Mouse (Mus musculus) ES-Bruce4 (cell line): ENCODE data around the gene Pnpla2. TPM values are rescaled to one million over a fixed set of nuclear protein-coding genes. Genes with fewer than 3 reads are reported as not detected.

ENCODE experiments used
- H3K27ac ChIP-seq: 2 replicates; pipeline ENCODE4 v1.5.1; 2012; ENCODE audit warnings: low read length, inconsistent platforms; ENCODE audit not compliant: insufficient read depth
- H3K27me3 ChIP-seq: 2 replicates; pipeline ENCODE4 v1.6.1; 2012; ENCODE audit warnings: mild to moderate bottlenecking, low read length, inconsistent platforms; ENCODE audit not compliant: control insufficient read depth, poor library complexity, insufficient read depth, severe bottlenecking
- H3K36me3 ChIP-seq: 2 replicates; pipeline ENCODE4 v1.6.1; 2012; ENCODE audit warnings: inconsistent platforms, mild to moderate bottlenecking, low read length, moderate library complexity; ENCODE audit not compliant: control insufficient read depth, poor library complexity, insufficient read depth, severe bottlenecking
- H3K4me1 ChIP-seq: one replicate; pipeline ENCODE4 v1.8.1; 2011; ENCODE audit warnings: low read length; ENCODE audit not compliant: control insufficient read depth, insufficient read depth
- H3K4me3 ChIP-seq: 2 replicates; pipeline ENCODE4 v1.5.1; 2011; ENCODE audit warnings: low read depth, mild to moderate bottlenecking, low read length
- H3K9ac ChIP-seq: 2 replicates; pipeline ENCODE4 v1.6.1; 2012; ENCODE audit warnings: low read depth, mild to moderate bottlenecking, inconsistent platforms; ENCODE audit not compliant: poor library complexity, severe bottlenecking
- H3K9me3 ChIP-seq: replicated peaks from 2 replicates; pipeline ENCODE4 v1.6.1; 2012; ENCODE audit warnings: mild to moderate bottlenecking, low read length, inconsistent platforms; ENCODE audit not compliant: control insufficient read depth, poor library complexity, insufficient read depth, severe bottlenecking
- CTCF ChIP-seq: IDR thresholded peaks from one replicate; pipeline ENCODE4 v1.8.1; 2011; ENCODE audit warnings: low read depth, low read length
- EP300 ChIP-seq: IDR thresholded peaks from 2 replicates; pipeline ENCODE4 v1.6.1; 2011; ENCODE audit warnings: low read depth, low read length; ENCODE audit not compliant: insufficient read depth
- POLR2A ChIP-seq: IDR thresholded peaks from one replicate; pipeline ENCODE4 v1.8.1; 2011; ENCODE audit warnings: low read length; ENCODE audit not compliant: insufficient read depth
- polyA plus RNA-seq: library from polyadenylated mRNA; stranded (reverse); fragments of >200 nt; gene quantifications from 2 replicates; pipeline ENCODE4 v1.2.4, GENCODE M21; 2011; ENCODE audit warnings: low read depth; ENCODE audit not compliant: missing spikeins, insufficient read depth, insufficient read length

Gene Pnpla2
- polyA plus RNA-seq, 1 experiment: 33.3 TPM

- H3K36me3 ChIP-seq: peaks cover 22% of the 10 kb centered on the region
- H3K9ac ChIP-seq: peak overlapping the region; percentile 77
- H3K4me1 ChIP-seq: peaks cover 5% of the 10 kb centered on the region
- no peaks in the 10 kb centered on the region for H3K27me3 ChIP-seq
- peak overlapping the region; percentile 88 for H3K4me3 ChIP-seq
- no peak for TF ChIP-seq POLR2A
- TF ChIP-seq EP300: no peak
- no peaks in the 10 kb centered on the region for H3K9me3 ChIP-seq
- H3K27ac ChIP-seq: peak overlapping the region; percentile 68
These were observed 13.1 kb downstream of the Pnpla2 start for GRCm38 (mm10) chr7:141468164-141468521.

DNA sequence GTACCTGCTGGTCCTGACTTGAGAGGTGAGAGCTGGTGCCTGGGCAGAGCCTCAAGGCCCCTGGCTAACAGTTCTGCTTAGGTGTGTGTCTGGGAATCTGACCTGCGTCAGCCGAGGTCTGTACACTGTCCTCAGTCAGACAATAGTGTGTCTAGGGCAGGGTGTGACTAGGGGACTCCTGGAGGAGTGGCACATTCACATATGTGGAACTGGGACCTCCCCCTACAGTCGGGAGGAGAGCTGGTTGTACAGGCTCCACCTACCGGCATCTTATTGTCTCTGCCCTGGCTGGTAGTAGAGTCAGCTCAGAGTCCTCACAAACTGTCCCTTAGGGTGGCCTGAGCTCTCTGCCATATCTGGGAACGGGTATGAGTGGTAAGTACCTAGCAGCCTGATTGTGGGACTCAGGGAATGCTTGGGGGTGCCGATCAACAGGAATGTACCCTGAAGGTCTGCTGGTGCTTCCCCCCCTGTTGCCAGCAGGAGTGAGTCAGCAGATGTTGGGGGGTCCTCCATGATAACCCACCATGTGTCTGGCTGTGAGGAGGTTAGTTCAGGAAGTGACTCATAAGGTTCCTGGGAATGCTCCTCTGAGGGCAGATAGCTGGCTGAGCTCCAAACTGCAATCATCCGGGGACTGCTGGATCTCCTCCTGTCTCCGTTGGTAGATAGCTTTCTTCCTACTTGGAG, 13.7 kb downstream of the Pnpla2 start:
- peak overlapping the region; percentile 77 for H3K9ac ChIP-seq
- peaks cover 5% of the 10 kb centered on the region for H3K4me1 ChIP-seq
- peak overlapping the region; percentile 68 for H3K27ac ChIP-seq
- H3K4me3 ChIP-seq: peak overlapping the region; percentile 88
- H3K27me3 ChIP-seq: no peaks in the 10 kb centered on the region
- peaks cover 22% of the 10 kb centered on the region for H3K36me3 ChIP-seq
- TF ChIP-seq CTCF (peak; percentile 53), EP300 (no peak), POLR2A (peak; percentile 47)
- H3K9me3 ChIP-seq: no peaks in the 10 kb centered on the region

GRCm38 (mm10) chr7:141469352-141469751, 14.4 kb downstream of the Pnpla2 start:
- H3K36me3 ChIP-seq: peaks cover 22% of the 10 kb centered on the region
- no peaks in the 10 kb centered on the region for H3K27me3 ChIP-seq
- peak overlapping the region; percentile 29 for H3K27ac ChIP-seq
- peaks cover 5% of the 10 kb centered on the region for H3K4me1 ChIP-seq
- peak overlapping the region; percentile 88 for H3K4me3 ChIP-seq
- no peaks in the 10 kb centered on the region for H3K9me3 ChIP-seq
- H3K9ac ChIP-seq: peak overlapping the region; percentile 77
- TF ChIP-seq CTCF (no peak), EP300 (no peak), POLR2A (no peak)

DNA sequence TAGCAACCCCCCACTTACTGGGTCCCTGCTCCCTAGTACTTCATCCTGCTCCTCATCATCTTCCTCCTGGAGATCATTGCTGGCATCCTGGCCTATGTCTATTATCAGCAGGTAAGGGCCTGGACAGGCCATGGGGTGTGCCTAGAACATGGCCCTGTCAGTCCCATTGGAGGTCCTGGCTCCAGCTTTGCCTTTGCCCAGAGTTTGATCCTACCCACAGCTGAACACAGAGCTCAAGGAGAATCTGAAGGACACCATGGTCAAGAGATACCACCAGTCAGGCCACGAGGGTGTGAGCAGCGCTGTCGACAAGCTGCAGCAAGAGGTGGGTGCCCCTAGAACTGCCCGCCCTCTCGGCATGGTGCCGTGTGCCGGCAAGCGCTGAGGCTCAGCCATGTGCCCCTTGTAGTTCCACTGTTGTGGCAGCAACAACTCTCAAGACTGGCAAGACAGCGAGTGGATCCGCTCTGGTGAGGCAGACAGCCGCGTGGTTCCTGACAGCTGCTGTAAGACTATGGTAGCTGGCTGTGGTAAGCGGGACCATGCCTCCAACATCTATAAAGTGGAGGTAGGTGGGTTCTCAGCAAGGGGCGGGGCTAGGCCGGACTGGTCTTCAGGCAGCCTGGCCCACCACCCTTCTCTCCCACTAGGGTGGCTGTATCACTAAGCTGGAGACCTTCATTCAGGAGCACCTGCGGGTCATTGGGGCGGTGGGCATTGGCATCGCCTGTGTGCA, 15.1 kb downstream of the Pnpla2 start:
- H3K9ac ChIP-seq: no peak overlapping the region
- H3K27ac ChIP-seq: no peak overlapping the region
- no peaks in the 10 kb centered on the region for H3K9me3 ChIP-seq
- peaks cover 5% of the 10 kb centered on the region for H3K4me1 ChIP-seq
- TF ChIP-seq CTCF: no peak
- no peak overlapping the region for H3K4me3 ChIP-seq
- H3K36me3 ChIP-seq: peaks cover 22% of the 10 kb centered on the region
- H3K27me3 ChIP-seq: no peaks in the 10 kb centered on the region

DNA sequence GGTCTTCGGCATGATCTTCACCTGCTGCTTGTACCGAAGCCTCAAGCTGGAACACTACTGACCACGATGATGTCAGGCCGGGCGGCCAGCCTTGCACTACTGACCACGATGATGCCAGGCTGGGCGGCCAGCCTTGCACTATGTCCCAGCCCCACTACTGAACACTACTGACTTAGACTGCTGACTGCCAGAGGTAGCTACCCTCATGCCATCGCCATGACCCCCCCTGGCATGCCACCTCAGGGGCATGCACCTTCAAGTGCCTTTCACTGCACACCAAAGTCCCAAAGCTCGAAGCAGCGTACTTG, 15.6 kb downstream of the Pnpla2 start:
- Histone ChIP-seq H3K9ac (no peak overlapping the region), H3K27ac (no peak overlapping the region), H3K27me3 (no peaks in the 10 kb centered on the region), H3K4me3 (no peak overlapping the region), H3K36me3 (peaks cover 22% of the 10 kb centered on the region), H3K9me3 (no peaks in the 10 kb centered on the region), H3K4me1 (peaks cover 3% of the 10 kb centered on the region)
- no peak for TF ChIP-seq EP300

DNA sequence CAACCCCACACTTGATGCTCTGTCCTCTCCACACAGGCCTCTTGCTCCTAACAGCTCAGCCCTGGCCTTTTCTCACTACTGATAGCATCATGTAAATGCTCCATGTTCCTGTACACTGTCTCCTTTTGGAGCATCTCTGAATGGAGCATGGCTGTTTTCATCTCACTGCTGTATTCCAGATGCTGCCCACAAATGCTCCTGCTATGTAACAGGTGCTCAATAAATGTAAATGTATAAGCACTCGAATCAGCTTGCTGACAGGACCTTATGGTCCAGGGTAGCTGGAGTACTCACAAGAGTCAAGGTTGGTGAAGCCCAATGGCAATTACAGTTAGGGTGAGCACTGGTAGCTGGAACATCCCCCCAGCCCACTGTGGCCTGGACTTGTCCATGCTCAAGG, 16.2 kb downstream of the Pnpla2 start:
- Histone ChIP-seq H3K36me3 (peaks cover 22% of the 10 kb centered on the region), H3K27ac (no peak overlapping the region), H3K9ac (no peak overlapping the region), H3K4me3 (no peak overlapping the region), H3K27me3 (no peaks in the 10 kb centered on the region), H3K4me1 (peaks cover 3% of the 10 kb centered on the region), H3K9me3 (no peaks in the 10 kb centered on the region)
- no peak for TF ChIP-seq CTCF
- no peak for TF ChIP-seq EP300
- TF ChIP-seq POLR2A: no peak
